Mouse (Mus musculus) liver, embryonic 14.5 days (tissue): ENCODE data around the gene Msi1. TPM values are rescaled to one million over a fixed set of nuclear protein-coding genes. Genes with fewer than 3 reads are reported as not detected.

ENCODE experiments used
- ATAC-seq: fragments of 200-750 bp; cut with Nextera tagmentation; 2 replicates; pipeline ENCODE4 v1.8.0; 2017; ENCODE audit warnings: moderate number of reproducible peaks, mild to moderate bottlenecking, moderate library complexity; ENCODE audit not compliant: insufficient read depth
- DNase-seq, 3 experiments: peaks; one replicate each; pipeline ENCODE4 v3.0.0-alpha.2; 2012 to 2013; ENCODE audit warnings: low read depth in 3 of 3, low spot score in 3 of 3
- H3K27ac ChIP-seq: fragments of 300-500 bp; sonication (generic); 2 replicates; pipeline ENCODE4 v1.5.1; 2014; ENCODE audit warnings: moderate library complexity, mild to moderate bottlenecking, control low read depth, inconsistent platforms
- H3K27me3 ChIP-seq: fragments of 300-500 bp; sonication (generic); 2 replicates; pipeline ENCODE4 v1.6.1; 2014; ENCODE audit warnings: mild to moderate bottlenecking, low read length, moderate library complexity; ENCODE audit not compliant: control insufficient read depth, insufficient read depth
- H3K36me3 ChIP-seq: fragments of 300-500 bp; sonication (generic); replicated peaks from 2 replicates; pipeline ENCODE4 v1.6.1; 2014; ENCODE audit warnings: low read depth; ENCODE audit not compliant: control insufficient read depth, insufficient read depth
- H3K4me1 ChIP-seq, 2 experiments: fragments of 200-500 bp in 1 of 2; fragments of 300-500 bp in 1 of 2; sonication (generic) in 1 of 2; replicated peaks; 2 replicates each; pipeline ENCODE4 v1.6.1; 2012 to 2014; ENCODE audit warnings: antibody characterized with exemption in 1 of 2, inconsistent platforms in 1 of 2, low read length in 1 of 2; ENCODE audit not compliant: control insufficient read depth in 2 of 2, insufficient read depth in 2 of 2
- H3K4me2 ChIP-seq: fragments of 300-500 bp; sonication (generic); 2 replicates; pipeline ENCODE4 v1.6.1; 2014; ENCODE audit warnings: low read depth, mild to moderate bottlenecking, control low read depth, moderate library complexity
- H3K4me3 ChIP-seq, 2 experiments: fragments of 200-500 bp in 1 of 2; fragments of 300-500 bp in 1 of 2; sonication (generic) in 1 of 2; 2 replicates each; pipeline ENCODE4 v1.5.1; 2012 to 2014; ENCODE audit warnings: low read depth in 2 of 2, low read length in 2 of 2, mild to moderate bottlenecking in 2 of 2, control low read depth in 1 of 2, inconsistent platforms in 1 of 2, moderate library complexity in 1 of 2; ENCODE audit not compliant: insufficient read depth in 1 of 2
- H3K9ac ChIP-seq: fragments of 300-500 bp; sonication (generic); replicated peaks from 2 replicates; pipeline ENCODE4 v1.6.1; 2014; ENCODE audit warnings: mild to moderate bottlenecking, control low read depth, moderate library complexity
- H3K9me3 ChIP-seq: fragments of 300-500 bp; sonication (generic); 2 replicates; pipeline ENCODE4 v1.6.1; 2016; ENCODE audit warnings: low read length, mixed read lengths; ENCODE audit not compliant: control insufficient read depth
- CTCF ChIP-seq: IDR thresholded peaks from 2 replicates; pipeline ENCODE4 v1.5.1; 2016; ENCODE audit warnings: antibody characterized with exemption, low read depth, control low read depth
- EP300 ChIP-seq: IDR thresholded peaks from 2 replicates; pipeline ENCODE4 v1.6.1; 2016; ENCODE audit warnings: antibody characterized with exemption, low read depth
- WGBS: fragments of 180-500 bp; shearing (Covaris S2); extraction: QIAGEN DNeasy Blood & Tissue Kit; methylation state at CpG from one replicate; pipeline ENCODE4 v1.1.7; 2014; ENCODE audit not compliant: insufficient replicate concordance; 5-methylcytosine and 5-hydroxymethylcytosine counted together
- polyA plus RNA-seq, 2 experiments: library from polyadenylated mRNA; depleted of rRNA in 1 of 2; stranded (reverse) in 1 of 2; unstranded in 1 of 2; fragments of >200 nt; fragmentation: Nextera tagmentation in 1 of 2; extraction: Ambion mirVana in 1 of 2; gene quantifications; 2 replicates each; pipeline versions ENCODE4 v1.2.1 to v1.2.3; 2012 to 2014

Gene Msi1
- polyA plus RNA-seq, 2 experiments, result 0.37 to 0.95 TPM

DNA sequence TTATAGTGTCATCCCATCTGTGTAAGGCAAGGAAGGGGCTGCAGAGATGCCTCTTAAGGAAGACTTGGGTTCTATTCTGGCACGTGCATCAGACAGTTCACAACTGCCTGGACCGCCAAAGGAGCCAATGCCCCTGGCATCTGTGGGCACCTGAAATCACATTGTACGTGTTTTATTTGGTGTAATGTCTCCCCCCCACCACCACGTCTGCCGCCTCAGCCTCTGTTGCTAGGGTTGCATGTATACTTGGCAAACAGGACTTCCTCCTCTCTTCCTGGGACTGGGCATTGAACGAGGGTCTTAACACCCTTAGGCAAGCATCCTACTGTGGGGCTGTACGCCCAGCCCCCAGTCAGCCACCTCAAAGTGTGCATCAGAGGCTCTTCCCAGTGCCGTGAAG is 24.2 kb upstream of the Msi1 start:
- H3K36me3 ChIP-seq, result no peaks in the 10 kb centered on the region
- H3K27me3 ChIP-seq, result peaks cover 5% of the 10 kb centered on the region; the same call in 1 of the 2 replicates
- H3K9ac ChIP-seq, result no peak overlapping the region
- WGBS, result 47% methylated on average over 8 of the region's 8 CpGs
- H3K4me1 ChIP-seq, result no peaks in the 10 kb centered on the region
- TF ChIP-seq CTCF (no peak), EP300 (no peak)
- no peak overlapping the region for H3K27ac ChIP-seq
- DNase-seq (no peak), ATAC-seq (no peak)
- H3K4me3 ChIP-seq, result no peak overlapping the region
- H3K4me2 ChIP-seq, result no peak overlapping the region
- no peaks in the 10 kb centered on the region for H3K9me3 ChIP-seq

DNA sequence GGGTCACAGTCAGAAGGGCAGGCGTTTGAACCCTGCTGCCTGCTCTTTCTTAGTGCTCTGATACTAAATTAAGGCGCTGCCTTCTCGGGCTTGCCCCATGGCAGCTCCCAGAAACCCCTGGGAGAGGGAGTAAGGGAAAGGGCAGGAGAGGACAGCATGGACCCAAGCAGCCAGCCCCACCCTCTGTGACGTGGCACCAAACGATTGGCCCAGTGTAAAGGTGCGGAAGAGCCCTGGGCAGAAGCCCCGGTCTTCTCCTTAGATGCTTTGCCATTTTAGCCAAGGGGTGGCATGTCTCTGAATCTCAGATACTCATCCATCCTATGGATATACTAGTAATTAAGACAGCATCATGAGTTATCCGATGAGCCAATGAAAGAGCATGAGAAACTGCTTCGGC is 21.3 kb upstream of the Msi1 start:
- H3K27ac ChIP-seq, result no peak overlapping the region
- no peaks in the 10 kb centered on the region for H3K4me1 ChIP-seq
- no peaks in the 10 kb centered on the region for H3K36me3 ChIP-seq
- WGBS, result 24% methylated on average over 9 of the region's 9 CpGs
- no peak for TF ChIP-seq CTCF
- TF ChIP-seq EP300, result no peak
- H3K4me3 ChIP-seq, result no peak overlapping the region
- H3K4me2 ChIP-seq, result no peak overlapping the region
- H3K9ac ChIP-seq, result no peak overlapping the region
- ATAC-seq, result no peak
- no peaks in the 10 kb centered on the region for H3K9me3 ChIP-seq
- DNase-seq, result no peak
- peaks cover 4% of the 10 kb centered on the region; the same call in 1 of the 2 replicates for H3K27me3 ChIP-seq

- H3K4me1 ChIP-seq, result no peaks in the 10 kb centered on the region
- no peak for TF ChIP-seq EP300
- TF ChIP-seq CTCF, result no peak
- H3K27ac ChIP-seq, result no peak overlapping the region
- ATAC-seq, result no peak
- 44% methylated on average over 24 of the region's 24 CpGs for WGBS
- H3K9ac ChIP-seq, result no peak overlapping the region
- H3K9me3 ChIP-seq, result no peaks in the 10 kb centered on the region
- H3K27me3 ChIP-seq, result no peaks in the 10 kb centered on the region
- no peak for DNase-seq
- H3K4me2 ChIP-seq, result no peak overlapping the region
- no peak overlapping the region for H3K4me3 ChIP-seq
- H3K36me3 ChIP-seq, result no peaks in the 10 kb centered on the region
These were observed 14.0 kb upstream of the Msi1 start for GRCm38 (mm10) chr5:115415111-115416085.

DNA sequence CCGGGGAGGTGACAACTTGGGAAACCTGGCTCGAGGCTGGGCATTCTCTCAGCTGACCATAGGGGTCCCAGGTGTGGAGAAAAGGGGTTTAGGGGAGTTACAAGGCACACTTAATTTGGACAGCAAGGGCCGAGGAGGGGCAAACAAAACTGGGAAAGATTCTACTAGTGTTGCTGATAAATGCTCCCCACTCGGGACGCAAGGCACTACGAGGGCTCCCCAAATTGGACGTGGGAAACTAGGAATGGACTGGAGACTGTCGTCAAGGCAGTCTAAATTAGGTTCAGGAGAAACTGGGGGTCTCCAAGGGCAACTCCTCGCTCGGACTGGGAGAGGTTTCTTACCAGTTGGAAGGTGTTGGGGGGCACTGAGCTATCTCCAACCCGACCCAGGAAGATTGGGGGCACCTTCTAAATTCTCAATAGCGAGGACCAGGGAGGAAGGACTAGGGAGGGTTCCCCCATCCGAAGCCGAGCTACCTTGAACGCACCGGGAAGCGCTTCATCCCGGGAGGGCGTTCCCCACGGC is 504 bp upstream of the Msi1 start:
- DNase-seq (no peak), ATAC-seq (no peak)
- peak overlapping the region; percentile 4 to 51; a peak in 2 of 4 replicates for H3K4me3 ChIP-seq
- no peak overlapping the region for H3K27ac ChIP-seq
- no peaks in the 10 kb centered on the region for H3K36me3 ChIP-seq
- H3K9me3 ChIP-seq, result no peaks in the 10 kb centered on the region
- H3K4me1 ChIP-seq, result no peaks in the 10 kb centered on the region
- no peak overlapping the region for H3K9ac ChIP-seq
- no peak for TF ChIP-seq EP300
- peaks cover 57% of the 10 kb centered on the region for H3K27me3 ChIP-seq
- H3K4me2 ChIP-seq, result peak overlapping the region; percentile 54
- 2% methylated on average over 20 of the region's 20 CpGs for WGBS

GRCm38 (mm10) chr5:115430187-115430960 is 975 bp downstream of the Msi1 start:
- no peak overlapping the region for H3K27ac ChIP-seq
- H3K27me3 ChIP-seq, result peaks cover 57% of the 10 kb centered on the region
- no peaks in the 10 kb centered on the region for H3K4me1 ChIP-seq
- DNase-seq (no peak), ATAC-seq (no peak)
- H3K9me3 ChIP-seq, result no peaks in the 10 kb centered on the region
- H3K36me3 ChIP-seq, result no peaks in the 10 kb centered on the region
- no peak overlapping the region for H3K9ac ChIP-seq
- WGBS, result 2% methylated on average over 59 of the region's 73 CpGs
- no peak for TF ChIP-seq EP300
- TF ChIP-seq CTCF, result no peak
- H3K4me3 ChIP-seq, result peak overlapping the region; percentile 39 to 51
- peak overlapping the region; percentile 54 for H3K4me2 ChIP-seq
